Mouse (Mus musculus): ENCODE measurements around the gene Cds2. TPM values are rescaled to one million over a fixed set of nuclear protein-coding genes. Genes with fewer than 3 reads are reported as not detected.
"Not testable (repeated sequence)": the region's sequence is repeated elsewhere in the genome, so short reads cannot be mapped to it uniquely, and the experiment has no call there.

Gene Cds2
- 28.7 and 30.0 TPM in 2 replicates for polyA plus RNA-seq (2014; fragmentation: Nextera tagmentation; extraction: Ambion mirVana)

DNA sequence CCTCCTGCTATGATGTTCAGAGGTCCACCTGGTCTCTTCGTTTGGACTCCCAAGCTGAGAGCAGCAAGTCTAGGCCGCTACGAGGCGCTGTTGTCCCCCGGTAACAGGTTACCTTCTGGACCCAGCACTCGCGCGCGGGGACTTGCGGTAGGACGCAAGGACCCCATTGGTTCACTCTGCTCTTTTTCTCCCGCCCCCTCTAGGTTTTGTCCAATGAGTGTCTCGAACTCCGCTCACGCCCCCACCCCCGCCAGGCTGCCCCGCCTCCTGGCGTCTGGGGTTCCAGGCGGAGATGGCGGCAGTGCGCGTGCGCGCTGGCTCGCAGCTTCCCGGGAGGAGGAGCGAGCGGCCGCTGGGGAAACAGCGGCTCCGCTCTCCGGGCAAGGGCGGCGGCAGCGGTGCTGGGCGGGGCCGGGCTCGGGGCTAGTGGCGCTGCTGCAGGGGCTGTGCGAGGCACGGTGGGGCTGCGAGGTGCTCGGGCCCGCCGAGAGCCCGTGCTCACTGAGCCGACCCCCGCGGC lies at the start of gene Cds2:
Gene Cds2, plus strand, starts transcription at position 270 of the 520 bp plus-strand sequence.
- ATAC-seq (replicated peaks; ENCODE audit: low FRiP score) (peak; percentile 98), DNase-seq (ENCODE audit: low spot score) (peak; percentile 100)
- Histone ChIP-seq H3K9me3 (ENCODE audit: control insufficient read depth, low read length) (no peaks in the 10 kb centered on the region), H3K9ac (ENCODE audit: low read length) (peak within 1 kb of the TSS; percentile 75), H3K27me3 (ENCODE audit: control insufficient read depth, insufficient read depth, low read length) (no peaks in the 10 kb centered on the region), H3K27ac (ENCODE audit: low read depth, low read length) (peak within 1 kb of the TSS; percentile 51), H3K4me1 (replicated peaks; ENCODE audit: control insufficient read depth, insufficient read depth, low read length) (no peaks in the 10 kb centered on the region; the same call in 1 of the 2 replicates), H3K4me3 (ENCODE audit: low read depth, low read length) (peak within 1 kb of the TSS; percentile 82), H3K4me2 (ENCODE audit: low read depth, low read length, severe bottlenecking) (peak within 1 kb of the TSS; percentile 56), H3K36me3 (ENCODE audit: control insufficient read depth, insufficient read depth, low read length) (no peaks in the 10 kb centered on the region)
- whole genome bisulfite sequencing, result under 1% methylated on average over 43 of the region's 49 CpGs

DNA sequence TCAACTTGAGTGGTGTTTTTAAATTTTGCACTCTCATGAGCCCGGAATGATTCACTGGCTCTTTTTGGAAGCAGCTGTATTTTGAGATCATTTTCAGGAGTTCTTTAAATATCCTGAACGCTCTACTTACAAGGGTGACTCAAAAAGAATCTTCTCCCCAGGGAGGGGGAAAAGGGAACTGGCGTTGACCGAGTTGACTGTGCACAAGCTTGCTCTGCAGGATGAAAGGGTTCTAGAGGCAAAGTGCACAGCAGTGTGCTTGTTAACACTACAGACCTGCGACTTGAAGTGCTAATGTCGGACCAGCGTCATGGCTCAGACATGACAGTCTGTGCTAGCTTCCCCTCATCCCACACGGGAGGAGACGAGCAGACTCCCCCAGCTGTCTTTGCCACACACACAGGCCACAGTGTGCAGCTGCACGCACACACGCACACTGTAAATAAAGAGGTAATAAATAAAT lies 41.3 kb upstream of the Cds2 start:
- Histone ChIP-seq H3K4me2 (ENCODE audit: low read depth, low read length, severe bottlenecking) (no peak overlapping the region), H3K4me1 (replicated peaks; ENCODE audit: control insufficient read depth, insufficient read depth, low read length) (no peaks in the 10 kb centered on the region), H3K36me3 (ENCODE audit: control insufficient read depth, insufficient read depth, low read length) (no peaks in the 10 kb centered on the region), H3K9ac (ENCODE audit: low read length) (no peak overlapping the region), H3K27ac (ENCODE audit: low read depth, low read length) (no peak overlapping the region), H3K9me3 (ENCODE audit: control insufficient read depth, low read length) (no peaks in the 10 kb centered on the region), H3K4me3 (ENCODE audit: low read depth, low read length) (no peak overlapping the region), H3K27me3 (ENCODE audit: control insufficient read depth, insufficient read depth, low read length) (no peaks in the 10 kb centered on the region)
- WGBS, result 79% methylated on average over 11 of the region's 11 CpGs
- DNase-seq (ENCODE audit: low spot score) (no peak), ATAC-seq (replicated peaks; ENCODE audit: low FRiP score) (no peak)

DNA sequence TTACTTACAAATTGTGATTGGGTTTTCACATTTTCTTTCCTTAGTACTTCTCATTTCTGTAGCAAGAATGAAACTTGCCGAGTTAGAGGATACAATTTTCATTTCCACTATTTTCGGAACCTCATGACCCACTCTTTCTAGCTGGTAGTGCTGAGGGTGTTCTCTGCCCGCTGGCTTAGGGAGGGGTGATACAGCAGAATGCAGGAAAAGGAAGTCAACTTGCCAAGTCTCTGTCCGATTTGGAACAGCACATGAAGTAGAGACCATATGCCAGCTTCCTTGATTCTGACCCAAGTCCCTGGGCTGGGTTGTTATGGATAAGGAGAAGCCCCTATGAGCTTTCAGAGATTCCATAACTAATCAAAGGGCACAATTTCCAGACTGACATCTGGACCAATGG lies 38.6 kb upstream of the Cds2 start:
- Histone ChIP-seq H3K27ac (ENCODE audit: low read depth, low read length) (no peak overlapping the region), H3K36me3 (ENCODE audit: control insufficient read depth, insufficient read depth, low read length) (no peaks in the 10 kb centered on the region), H3K9me3 (ENCODE audit: control insufficient read depth, low read length) (no peaks in the 10 kb centered on the region), H3K4me1 (replicated peaks; ENCODE audit: control insufficient read depth, insufficient read depth, low read length) (no peaks in the 10 kb centered on the region), H3K4me3 (ENCODE audit: low read depth, low read length) (no peak overlapping the region), H3K27me3 (ENCODE audit: control insufficient read depth, insufficient read depth, low read length) (no peaks in the 10 kb centered on the region), H3K4me2 (ENCODE audit: low read depth, low read length, severe bottlenecking) (no peak overlapping the region), H3K9ac (ENCODE audit: low read length) (no peak overlapping the region)
- ATAC-seq (replicated peaks; ENCODE audit: low FRiP score) (no peak), DNase-seq (ENCODE audit: low spot score) (no peak)
- WGBS, result 90% methylated on average over 4 of the region's 4 CpGs

DNA sequence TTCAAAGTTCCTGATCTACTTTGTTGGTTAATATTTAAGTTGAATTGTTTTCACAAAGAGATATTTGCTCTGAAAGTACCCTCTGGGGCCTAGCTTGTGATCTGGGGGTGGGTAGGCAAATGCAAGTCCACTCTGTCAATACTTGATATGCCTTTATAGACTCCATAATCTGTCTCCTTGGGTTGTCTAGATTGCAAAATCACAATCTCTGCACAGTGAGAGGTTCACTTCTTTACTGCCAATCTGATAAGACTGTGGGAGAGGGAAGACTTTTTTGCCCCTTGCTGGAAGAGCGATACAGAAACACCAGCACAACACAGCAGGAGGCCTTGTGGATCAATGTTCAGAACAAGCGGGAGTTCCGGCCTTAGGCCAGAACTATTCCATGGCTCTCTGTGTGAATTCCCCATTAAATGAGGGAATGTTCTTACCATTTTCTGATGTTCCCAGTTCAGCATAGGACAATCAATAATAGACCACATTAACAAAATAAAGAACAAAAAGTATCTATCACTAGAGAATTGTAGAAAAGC lies 30.5 kb upstream of the Cds2 start:
- Histone ChIP-seq H3K4me1 (replicated peaks; ENCODE audit: control insufficient read depth, insufficient read depth, low read length) (no peaks in the 10 kb centered on the region), H3K9me3 (ENCODE audit: control insufficient read depth, low read length) (no peaks in the 10 kb centered on the region), H3K4me2 (ENCODE audit: low read depth, low read length, severe bottlenecking) (no peak overlapping the region), H3K27me3 (ENCODE audit: control insufficient read depth, insufficient read depth, low read length) (no peaks in the 10 kb centered on the region), H3K9ac (ENCODE audit: low read length) (no peak overlapping the region), H3K27ac (ENCODE audit: low read depth, low read length) (no peak overlapping the region), H3K36me3 (ENCODE audit: control insufficient read depth, insufficient read depth, low read length) (no peaks in the 10 kb centered on the region), H3K4me3 (ENCODE audit: low read depth, low read length) (no peak overlapping the region)
- ATAC-seq (replicated peaks; ENCODE audit: low FRiP score), result no peak
- DNase-seq (ENCODE audit: low spot score), result no peak
- WGBS, result 71% methylated on average over 3 of the region's 3 CpGs

DNA sequence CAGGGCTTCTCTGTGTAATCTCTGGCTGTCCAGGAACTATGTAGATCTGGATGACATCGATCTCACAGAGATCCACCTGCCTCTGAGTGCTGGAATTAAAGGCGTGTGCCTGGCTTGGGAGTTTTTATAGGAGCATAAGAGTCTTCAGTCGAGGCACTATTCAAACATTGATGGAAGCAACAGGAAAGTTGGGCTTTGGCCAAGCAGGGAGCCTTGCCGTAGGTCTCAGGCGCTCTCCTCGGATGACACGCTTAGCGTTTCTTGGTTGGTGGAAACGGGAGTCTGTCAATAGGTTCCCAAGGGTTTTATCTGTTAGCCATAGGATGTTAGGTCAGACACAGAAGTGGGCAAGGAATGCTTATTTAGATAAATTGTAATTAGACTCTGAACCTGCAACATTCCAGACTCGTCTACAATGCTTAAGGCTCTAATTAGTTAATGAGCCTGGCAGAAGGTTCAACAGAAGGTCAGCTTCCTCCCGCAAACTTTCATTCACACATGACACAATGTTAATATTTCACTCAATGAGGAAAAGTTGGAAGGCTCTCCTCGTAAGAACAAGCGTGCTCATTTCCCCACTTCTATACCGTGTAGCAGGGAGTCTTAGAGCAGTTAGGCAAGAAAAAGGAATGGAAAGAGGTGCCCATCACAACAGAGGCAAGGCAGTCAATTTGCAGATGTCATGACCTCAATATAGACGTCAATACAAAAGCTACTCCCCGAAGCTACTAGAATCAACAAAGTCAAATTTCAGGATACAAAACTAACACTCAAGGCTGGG lies 28.8 kb upstream of the Cds2 start:
- no peak overlapping the region for H3K9ac ChIP-seq (ENCODE audit: low read length)
- ATAC-seq (replicated peaks; ENCODE audit: low FRiP score) (no peak), DNase-seq (ENCODE audit: low spot score) (no peak)
- H3K4me3 ChIP-seq (ENCODE audit: low read depth, low read length), result no peak overlapping the region
- H3K36me3 ChIP-seq (ENCODE audit: control insufficient read depth, insufficient read depth, low read length), result no peaks in the 10 kb centered on the region
- no peaks in the 10 kb centered on the region for H3K27me3 ChIP-seq (ENCODE audit: control insufficient read depth, insufficient read depth, low read length)
- WGBS, result 77% methylated on average over 16 of the region's 16 CpGs
- no peaks in the 10 kb centered on the region for H3K9me3 ChIP-seq (ENCODE audit: control insufficient read depth, low read length)
- no peak overlapping the region for H3K27ac ChIP-seq (ENCODE audit: low read depth, low read length)
- no peak overlapping the region for H3K4me2 ChIP-seq (ENCODE audit: low read depth, low read length, severe bottlenecking)
- H3K4me1 ChIP-seq (replicated peaks; ENCODE audit: control insufficient read depth, insufficient read depth, low read length), result no peaks in the 10 kb centered on the region

DNA sequence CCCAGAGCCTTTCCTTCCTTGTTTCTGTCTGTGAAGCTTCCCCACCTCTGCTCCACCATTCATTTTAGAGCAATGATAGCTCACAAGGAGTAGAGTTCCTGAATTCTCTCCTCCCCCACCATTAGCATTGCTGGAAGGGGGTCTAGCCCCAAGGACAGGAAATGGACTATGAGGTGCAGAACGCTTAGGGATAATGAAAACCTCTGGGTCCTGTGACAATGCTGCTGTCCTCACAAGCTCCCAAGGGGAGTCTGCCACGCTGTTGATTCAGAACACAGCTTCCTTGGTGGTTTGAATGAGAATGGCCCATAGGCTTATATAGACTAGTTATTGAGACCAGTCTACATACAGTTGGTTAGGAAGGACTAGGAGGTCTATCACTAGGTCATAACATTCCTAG lies 27.7 kb upstream of the Cds2 start:
- Histone ChIP-seq H3K4me1 (replicated peaks; ENCODE audit: control insufficient read depth, insufficient read depth, low read length) (no peaks in the 10 kb centered on the region), H3K4me3 (ENCODE audit: low read depth, low read length) (no peak overlapping the region), H3K36me3 (ENCODE audit: control insufficient read depth, insufficient read depth, low read length) (no peaks in the 10 kb centered on the region), H3K27ac (ENCODE audit: low read depth, low read length) (no peak overlapping the region), H3K4me2 (ENCODE audit: low read depth, low read length, severe bottlenecking) (no peak overlapping the region), H3K9ac (ENCODE audit: low read length) (no peak overlapping the region), H3K27me3 (ENCODE audit: control insufficient read depth, insufficient read depth, low read length) (no peaks in the 10 kb centered on the region), H3K9me3 (ENCODE audit: control insufficient read depth, low read length) (no peaks in the 10 kb centered on the region)
- 63% methylated on average over 2 of the region's 2 CpGs for WGBS
- DNase-seq (ENCODE audit: low spot score) (no peak), ATAC-seq (replicated peaks; ENCODE audit: low FRiP score) (no peak)

DNA sequence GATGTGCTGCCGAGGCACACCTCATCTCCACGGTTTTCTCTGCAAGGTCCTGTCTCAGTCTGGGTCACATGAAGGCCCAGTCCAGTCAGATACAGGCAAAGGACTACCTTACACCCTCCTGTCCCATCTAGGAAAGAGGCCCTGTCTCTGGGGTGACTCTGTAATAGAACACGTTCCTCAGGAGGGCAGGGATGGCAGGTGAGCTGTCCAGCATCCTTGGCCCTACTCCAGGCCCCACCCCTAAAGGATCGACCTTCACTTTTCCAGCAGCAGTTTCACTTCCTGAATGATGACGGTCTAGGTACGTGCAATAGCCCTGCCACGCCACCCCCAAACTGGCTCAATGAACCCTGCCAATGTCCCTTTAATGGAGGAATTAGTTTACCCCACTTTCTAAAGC lies 27.0 kb upstream of the Cds2 start:
- Histone ChIP-seq H3K27ac (ENCODE audit: low read depth, low read length) (no peak overlapping the region), H3K36me3 (ENCODE audit: control insufficient read depth, insufficient read depth, low read length) (no peaks in the 10 kb centered on the region), H3K4me2 (ENCODE audit: low read depth, low read length, severe bottlenecking) (no peak overlapping the region), H3K9ac (ENCODE audit: low read length) (no peak overlapping the region), H3K4me1 (replicated peaks; ENCODE audit: control insufficient read depth, insufficient read depth, low read length) (no peaks in the 10 kb centered on the region), H3K27me3 (ENCODE audit: control insufficient read depth, insufficient read depth, low read length) (no peaks in the 10 kb centered on the region), H3K4me3 (ENCODE audit: low read depth, low read length) (no peak overlapping the region), H3K9me3 (ENCODE audit: control insufficient read depth, low read length) (no peaks in the 10 kb centered on the region)
- DNase-seq (ENCODE audit: low spot score) (no peak), ATAC-seq (replicated peaks; ENCODE audit: low FRiP score) (no peak)
- 82% methylated on average over 7 of the region's 7 CpGs for WGBS

DNA sequence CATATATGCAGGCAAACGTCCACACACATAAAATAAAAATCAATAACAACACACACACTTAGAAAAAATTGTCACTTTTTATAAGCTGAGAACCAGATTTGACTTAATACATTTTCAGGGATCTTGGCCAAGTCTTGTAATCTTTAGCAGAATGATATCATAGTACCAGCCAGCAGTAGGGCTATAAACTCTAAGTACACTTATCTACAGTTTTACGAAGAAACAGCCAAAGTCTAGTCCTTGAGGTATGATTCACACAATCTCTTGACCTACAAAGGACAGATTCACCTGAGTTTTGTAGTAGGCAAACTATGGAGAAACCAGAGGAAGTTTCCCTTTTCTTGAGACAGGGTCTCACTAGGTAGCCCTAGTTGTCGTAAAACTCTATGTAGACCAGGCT lies 23.5 kb upstream of the Cds2 start:
- ATAC-seq (replicated peaks; ENCODE audit: low FRiP score), result not testable (repeated sequence)
- 90% methylated on average over 3 of the region's 3 CpGs for WGBS

More for the DNA sequence above, 23.5 kb upstream of the Cds2 start:
- H3K27ac ChIP-seq (ENCODE audit: low read depth, low read length); H3K9ac ChIP-seq (ENCODE audit: low read length); DNase-seq (ENCODE audit: low spot score); H3K4me1 ChIP-seq (replicated peaks; ENCODE audit: control insufficient read depth, insufficient read depth, low read length); H3K4me2 ChIP-seq (ENCODE audit: low read depth, low read length, severe bottlenecking); H3K27me3 ChIP-seq (ENCODE audit: control insufficient read depth, insufficient read depth, low read length); H3K36me3 ChIP-seq (ENCODE audit: control insufficient read depth, insufficient read depth, low read length); H3K9me3 ChIP-seq (ENCODE audit: control insufficient read depth, low read length); H3K4me3 ChIP-seq (ENCODE audit: low read depth, low read length): not testable (repeated sequence)
